Mouse (Mus musculus) heart, embryonic 15.5 days (tissue): ENCODE data around the gene Cfl2. TPM values are rescaled to one million over a fixed set of nuclear protein-coding genes. Genes with fewer than 3 reads are reported as not detected.
A peak's percentile ranks its signal among the peaks of the same experiment; 100 is the strongest.

Experiments
- ATAC-seq: fragments of 200-750 bp; cut with Nextera tagmentation; replicated peaks from 2 replicates; pipeline ENCODE4 v1.8.0; 2017; ENCODE audit warnings: low read depth, moderate TSS enrichment; ENCODE audit not compliant: insufficient number of reproducible peaks, insufficient read depth, low FRiP score
- H3K27ac ChIP-seq: fragments of 300-500 bp; sonication (generic); 2 replicates; pipeline ENCODE4 v1.5.1; 2015; ENCODE audit warnings: mild to moderate bottlenecking, inconsistent platforms
- H3K27me3 ChIP-seq: fragments of 300-500 bp; sonication (generic); 2 replicates; pipeline ENCODE4 v1.6.1; 2015; ENCODE audit warnings: inconsistent platforms
- H3K36me3 ChIP-seq: fragments of 300-500 bp; sonication (generic); 2 replicates; pipeline ENCODE4 v1.6.1; 2015; ENCODE audit warnings: mild to moderate bottlenecking, inconsistent platforms
- H3K4me1 ChIP-seq: fragments of 300-500 bp; sonication (generic); replicated peaks from 2 replicates; pipeline ENCODE4 v1.6.1; 2015; ENCODE audit warnings: inconsistent platforms
- H3K4me2 ChIP-seq: fragments of 300-500 bp; sonication (generic); 2 replicates; pipeline ENCODE4 v1.6.1; 2015; ENCODE audit warnings: inconsistent platforms, mild to moderate bottlenecking, moderate library complexity
- H3K4me3 ChIP-seq: fragments of 300-500 bp; sonication (generic); 2 replicates; pipeline ENCODE4 v1.5.1; 2015; ENCODE audit warnings: mild to moderate bottlenecking, inconsistent platforms
- H3K9ac ChIP-seq: fragments of 300-500 bp; sonication (generic); 2 replicates; pipeline ENCODE4 v1.6.1; 2015; ENCODE audit warnings: mild to moderate bottlenecking, inconsistent platforms
- H3K9me3 ChIP-seq: fragments of 300-500 bp; sonication (generic); replicated peaks from 2 replicates; pipeline ENCODE4 v1.6.1; 2016; ENCODE audit warnings: inconsistent platforms
- WGBS: fragments of 180-500 bp; shearing (Covaris S2); methylation state at CpG from one replicate; pipeline ENCODE4 v1.1.7; 2015; ENCODE audit warnings: mixed read lengths; 5-methylcytosine and 5-hydroxymethylcytosine counted together
- polyA plus RNA-seq: library from polyadenylated mRNA; unstranded; fragments of >200 nt; fragmentation: Nextera tagmentation; extraction: Ambion mirVana; gene quantifications from 2 replicates; pipeline ENCODE4 v1.2.1, GENCODE M21; 2015

The Cfl2 gene
- polyA plus RNA-seq, 1 experiment from 2014 or later = 432 TPM

GRCm38 (mm10) chr12:54829876-54830275 is 32.8 kb downstream of the Cfl2 start:
- no peak overlapping the region for H3K4me3 ChIP-seq
- H3K4me2 ChIP-seq = no peak overlapping the region
- no peak for ATAC-seq
- no peaks in the 10 kb centered on the region for H3K9me3 ChIP-seq
- H3K27me3 ChIP-seq = no peaks in the 10 kb centered on the region
- H3K36me3 ChIP-seq = no peaks in the 10 kb centered on the region
- H3K27ac ChIP-seq = no peak overlapping the region
- 51% methylated on average over 5 of the region's 5 CpGs for WGBS
- H3K4me1 ChIP-seq = peaks cover 10% of the 10 kb centered on the region
- H3K9ac ChIP-seq = no peak overlapping the region

GRCm38 (mm10) chr12:54828043-54828442 is 34.6 kb downstream of the Cfl2 start:
- Histone ChIP-seq H3K27me3 (no peaks in the 10 kb centered on the region), H3K27ac (no peak overlapping the region), H3K4me3 (no peak overlapping the region), H3K36me3 (no peaks in the 10 kb centered on the region), H3K4me1 (0 out of 2 replicates have a peak, but pooled peaks cover 10% of the 10 kb centered on the region), H3K9ac (no peak overlapping the region), H3K4me2 (no peak overlapping the region), H3K9me3 (no peaks in the 10 kb centered on the region)
- WGBS = 64% methylated on average over 1 of the region's 1 CpGs
- ATAC-seq = no peak

- Histone ChIP-seq H3K4me2 (no peak overlapping the region), H3K9me3 (no peaks in the 10 kb centered on the region), H3K27me3 (no peaks in the 10 kb centered on the region), H3K27ac (no peak overlapping the region), H3K9ac (no peak overlapping the region), H3K4me1 (peaks cover 10% of the 10 kb centered on the region; the same call in 1 of the 2 replicates), H3K4me3 (no peak overlapping the region), H3K36me3 (no peaks in the 10 kb centered on the region)
- 96% methylated on average over 3 of the region's 3 CpGs for WGBS
- ATAC-seq = no peak
These were observed 37.5 kb downstream of the Cfl2 start for GRCm38 (mm10) chr12:54825202-54825601.

GRCm38 (mm10) chr12:54822836-54823426 is 39.7 kb downstream of the Cfl2 start:
- Histone ChIP-seq H3K4me1 (peaks cover 21% of the 10 kb centered on the region; the same call in 1 of the 2 replicates), H3K4me2 (no peak overlapping the region), H3K4me3 (no peak overlapping the region), H3K27ac (no peak overlapping the region), H3K9me3 (no peaks in the 10 kb centered on the region), H3K27me3 (no peaks in the 10 kb centered on the region), H3K9ac (no peak overlapping the region), H3K36me3 (no peaks in the 10 kb centered on the region)
- WGBS = 48% methylated on average over 4 of the region's 4 CpGs
- ATAC-seq = no peak

GRCm38 (mm10) chr12:54820684-54821161 is 42.0 kb downstream of the Cfl2 start:
- Histone ChIP-seq H3K4me3 (no peak overlapping the region), H3K4me1 (peaks cover 21% of the 10 kb centered on the region; the same call in 1 of the 2 replicates), H3K27me3 (no peaks in the 10 kb centered on the region), H3K27ac (no peak overlapping the region), H3K4me2 (no peak overlapping the region), H3K9me3 (no peaks in the 10 kb centered on the region), H3K36me3 (no peaks in the 10 kb centered on the region), H3K9ac (no peak overlapping the region)
- no peak for ATAC-seq
- WGBS = 60% methylated on average over 2 of the region's 2 CpGs

GRCm38 (mm10) chr12:54819181-54819935 is 43.3 kb downstream of the Cfl2 start:
- 35% methylated on average over 6 of the region's 6 CpGs for WGBS
- no peak overlapping the region for H3K4me3 ChIP-seq
- no peak overlapping the region for H3K9ac ChIP-seq
- no peaks in the 10 kb centered on the region for H3K36me3 ChIP-seq
- H3K27ac ChIP-seq = peak overlapping the region; percentile 38; the same call in 1 of the 2 replicates
- no peaks in the 10 kb centered on the region for H3K27me3 ChIP-seq
- ATAC-seq = no peak
- peaks cover 21% of the 10 kb centered on the region; the same call in 1 of the 2 replicates for H3K4me1 ChIP-seq
- no peak overlapping the region for H3K4me2 ChIP-seq
- H3K9me3 ChIP-seq = no peaks in the 10 kb centered on the region

- no peaks in the 10 kb centered on the region for H3K9me3 ChIP-seq
- H3K4me2 ChIP-seq = no peak overlapping the region
- WGBS = 61% methylated on average over 2 of the region's 2 CpGs
- H3K27ac ChIP-seq = no peak overlapping the region
- no peaks in the 10 kb centered on the region for H3K27me3 ChIP-seq
- H3K9ac ChIP-seq = no peak overlapping the region
- no peak for ATAC-seq
- H3K36me3 ChIP-seq = no peaks in the 10 kb centered on the region
- no peaks in the 10 kb centered on the region; the same call in none of the 2 replicates for H3K4me1 ChIP-seq
- no peak overlapping the region for H3K4me3 ChIP-seq
These were observed 52.5 kb downstream of the Cfl2 start for GRCm38 (mm10) chr12:54810142-54810541.

Other genes starting within 250 kb of the Cfl2 start
- 137 and 138 TPM in 2 replicates for gene Sptssa, start 206.3 kb downstream of the Cfl2 start, polyA plus RNA-seq
- 47.8 and 50.6 TPM in 2 replicates for gene Eapp, start 167.0 kb downstream of the Cfl2 start, polyA plus RNA-seq
- gene Snx6, start 67.2 kb downstream of the Cfl2 start, polyA plus RNA-seq = 96.4 and 116 TPM in 2 replicates
- not detected in 2 replicates for gene Gm20403, start 123.7 kb upstream of the Cfl2 start, polyA plus RNA-seq
- 10.3 and 13.3 TPM in 2 replicates for gene Baz1a, start 151.5 kb upstream of the Cfl2 start, polyA plus RNA-seq
- 21.7 and 27.2 TPM in 2 replicates for gene 2700097O09Rik, start 217.2 kb upstream of the Cfl2 start, polyA plus RNA-seq
- 118 and 127 TPM in 2 replicates for gene Srp54a, start 217.4 kb upstream of the Cfl2 start, polyA plus RNA-seq